In genomic region chr14:55003878-55004855, GRCm38 (mm10) we compare ENCODE assay signal across 13 mouse cellular contexts. TPM values are rescaled to one million over a fixed set of nuclear protein-coding genes. Genes with fewer than 3 reads are reported as not detected.
DNase-seq lines count a peak whose midpoint lies in the region; ATAC-seq lines count a peak whose summit lies in the region.
"Had no signal": no experiment of that assay in that cellular context is flagged by ENCODE, and none has a peak within 500 bp of the region (broad histone marks: within the 10 kb centered on the region; RNA-seq: fewer than 3 reads in every experiment).

No protein-coding gene starts in this region.

- H3K4me1 ChIP-seq in kidney, embryonic 16.5 days (ENCODE audit: insufficient read depth, low read length) = peaks cover 19% of the 10 kb centered on the region
- H3K4me1 ChIP-seq in kidney, embryonic 15.5 days = peaks cover 28% of the 10 kb centered on the region
- H3K4me1 ChIP-seq in heart, embryonic 12.5 days (replicated peaks) = peaks cover 72% of the 10 kb centered on the region

- WGBS in kidney, embryonic 16.5 days = 78% methylated on average over 18 of the region's 18 CpGs
- 84% methylated on average over 18 of the region's 18 CpGs for WGBS in kidney, embryonic 15.5 days
- 26% methylated on average over 18 of the region's 18 CpGs for WGBS in heart, embryonic 12.5 days

- H3K9me3 ChIP-seq in kidney, embryonic 16.5 days (ENCODE audit: low read length) = no peaks in the 10 kb centered on the region
- H3K9me3 ChIP-seq in kidney, embryonic 15.5 days (replicated peaks) = no peaks in the 10 kb centered on the region
- H3K9me3 ChIP-seq in heart, embryonic 12.5 days (replicated peaks) = peaks cover 4% of the 10 kb centered on the region; the same call in 1 of the 2 replicates
- H3K9me3 ChIP-seq: G1E; neural tube, embryonic 12.5 days had no signal

- H3K4me3 ChIP-seq in kidney, embryonic 16.5 days (ENCODE audit: low read length) = no peak overlapping the region
- no peak overlapping the region for H3K4me3 ChIP-seq in kidney, embryonic 15.5 days (replicated peaks)
- peak overlapping the region; percentile 14; the same call in 1 of the 2 replicates for H3K4me3 ChIP-seq in heart, embryonic 12.5 days
- H3K4me3 ChIP-seq: neural tube, embryonic 12.5 days had no signal

- no peak for DNase-seq in thymus, postnatal 36 days
- no peak for DNase-seq in embryo, embryonic 10.5 days (ENCODE audit: low spot score)
- DNase-seq in left cerebral cortex, postnatal 4 days = no peak

- no peaks in the 10 kb centered on the region for H3K36me3 ChIP-seq in kidney, embryonic 16.5 days (ENCODE audit: insufficient read depth, low read length)
- no peaks in the 10 kb centered on the region for H3K36me3 ChIP-seq in kidney, embryonic 15.5 days
- H3K36me3 ChIP-seq in heart, embryonic 12.5 days = peaks cover 7% of the 10 kb centered on the region
- H3K36me3 ChIP-seq: G1E; neural tube, embryonic 12.5 days had no signal

- intact Hi-C loops in left cerebral cortex, postnatal 4 days (cut with DNase I) = loop anchor here (10.0 kb wide), 1 partner anchor 299 kb away; no protein-coding TSS in a partner anchor

- no peak overlapping the region for H3K4me2 ChIP-seq in kidney, embryonic 16.5 days (replicated peaks; ENCODE audit: low read depth, low read length)
- H3K4me2 ChIP-seq in kidney, embryonic 15.5 days = no peak overlapping the region
- H3K4me2 ChIP-seq in heart, embryonic 12.5 days = peak overlapping the region; percentile 56
- H3K4me2 ChIP-seq: neural tube, embryonic 12.5 days had no signal

- no peaks in the 10 kb centered on the region for H3K27me3 ChIP-seq in kidney, embryonic 16.5 days (ENCODE audit: insufficient read depth, low read length)
- no peaks in the 10 kb centered on the region for H3K27me3 ChIP-seq in kidney, embryonic 15.5 days
- peaks cover 6% of the 10 kb centered on the region for H3K27me3 ChIP-seq in heart, embryonic 12.5 days (replicated peaks)
- H3K27me3 ChIP-seq: neural tube, embryonic 12.5 days had no signal

- H3K27ac ChIP-seq in kidney, embryonic 16.5 days (ENCODE audit: low read length) = no peak overlapping the region
- H3K27ac ChIP-seq in kidney, embryonic 15.5 days = no peak overlapping the region
- H3K27ac ChIP-seq in heart, embryonic 12.5 days (ENCODE audit: poor library complexity, severe bottlenecking) = peak overlapping the region; percentile 99
- H3K27ac ChIP-seq: neural tube, embryonic 12.5 days had no signal

- H3K9ac ChIP-seq in kidney, embryonic 16.5 days (replicated peaks; ENCODE audit: low read length) = no peak overlapping the region
- no peak overlapping the region for H3K9ac ChIP-seq in kidney, embryonic 15.5 days
- peak overlapping the region; percentile 72 for H3K9ac ChIP-seq in heart, embryonic 12.5 days
- H3K9ac ChIP-seq: neural tube, embryonic 12.5 days had no signal

- ATAC-seq in kidney, embryonic 16.5 days (ENCODE audit: low FRiP score, low TSS enrichment) = 0 out of 2 replicates have a peak, but pooled peaks have one; percentile 14
- no peak for ATAC-seq in kidney, embryonic 15.5 days (replicated peaks; ENCODE audit: low FRiP score)
- ATAC-seq in common myeloid progenitor, adult 5-6 weeks (replicated peaks; ENCODE audit: low read depth, poor library complexity, severe bottlenecking) = 0 out of 2 replicates have a peak, but pooled peaks have one; percentile 23
- peak; percentile 79 for ATAC-seq in heart, embryonic 12.5 days (ENCODE audit: insufficient number of reproducible peaks, low FRiP score)
- peak; percentile 61 for ATAC-seq in megakaryocyte, adult 5-6 weeks (ENCODE audit: poor library complexity, severe bottlenecking)

RNA-seq across cellular contexts. Expression of gene Myh7, which starts 9.7 kb away (rescaled TPM):
- 2.4 and 5.0 TPM in 2 replicates for polyA plus RNA-seq in kidney, embryonic 16.5 days (2015; fragmentation: Nextera tagmentation; extraction: Ambion mirVana)
- polyA plus RNA-seq in kidney, embryonic 15.5 days (2015; fragmentation: Nextera tagmentation; extraction: Ambion mirVana) = 4.4 and 6.3 TPM in 2 replicates
- total RNA-seq in common myeloid progenitor, adult 5-6 weeks (2017) = not detected in 2 replicates
- polyA plus RNA-seq in heart, embryonic 12.5 days (2016; fragmentation: Nextera tagmentation; extraction: Ambion mirVana) = 5,583 and 5,934 TPM in 2 replicates
- total RNA-seq in megakaryocyte, adult 5-6 weeks (2015) = not detected in 2 replicates
- total RNA-seq in megakaryocyte, adult 5-6 weeks (2017) = not detected in 2 replicates
- 1 to 10 TPM; 3.9 to 5.5 TPM for total RNA-seq in left cerebral cortex, postnatal 4 days (2021)
- total RNA-seq: hematopoietic stem cell, adult 5-6 weeks had no signal
- polyA plus RNA-seq: liver, adult 2 months had no signal

RNA-seq across cellular contexts. Expression of gene Ngdn, which starts 11.1 kb away (rescaled TPM):
- polyA plus RNA-seq in kidney, embryonic 16.5 days (2015; fragmentation: Nextera tagmentation; extraction: Ambion mirVana) = 87.0 and 88.8 TPM in 2 replicates
- 79.5 and 85.4 TPM in 2 replicates for polyA plus RNA-seq in kidney, embryonic 15.5 days (2015; fragmentation: Nextera tagmentation; extraction: Ambion mirVana)
- total RNA-seq in common myeloid progenitor, adult 5-6 weeks (2017) = 53.3 and 56.1 TPM in 2 replicates
- polyA plus RNA-seq in heart, embryonic 12.5 days (2016; fragmentation: Nextera tagmentation; extraction: Ambion mirVana) = 55.7 and 60.8 TPM in 2 replicates
- 56.1 and 56.9 TPM in 2 replicates for total RNA-seq in megakaryocyte, adult 5-6 weeks (2015)
- 32.9 and 52.7 TPM in 2 replicates for total RNA-seq in megakaryocyte, adult 5-6 weeks (2017)
- 10 to 100 TPM; 26.3 to 29.0 TPM for total RNA-seq in left cerebral cortex, postnatal 4 days (2021)

RNA-seq across cellular contexts. Expression of gene Gm17428, which starts 27.4 kb away (rescaled TPM):
- polyA plus RNA-seq in kidney, embryonic 16.5 days (2015; fragmentation: Nextera tagmentation; extraction: Ambion mirVana) = not detected in 2 replicates
- not detected in 2 replicates for polyA plus RNA-seq in kidney, embryonic 15.5 days (2015; fragmentation: Nextera tagmentation; extraction: Ambion mirVana)
- total RNA-seq in common myeloid progenitor, adult 5-6 weeks (2017) = not detected in 2 replicates
- polyA plus RNA-seq in heart, embryonic 12.5 days (2016; fragmentation: Nextera tagmentation; extraction: Ambion mirVana) = not detected in 2 replicates
- not detected in 2 replicates for total RNA-seq in megakaryocyte, adult 5-6 weeks (2015)
- not detected in 2 replicates for total RNA-seq in megakaryocyte, adult 5-6 weeks (2017)
- total RNA-seq in left cerebral cortex, postnatal 4 days (2021) = not detected
- total RNA-seq: G1E; hematopoietic stem cell, adult 5-6 weeks; liver, adult 2 months had no signal
- polyA plus RNA-seq: cerebellum, adult 2 months; G1E; liver, adult 2 months; neural tube, embryonic 12.5 days had no signal

RNA-seq across cellular contexts. Expression of gene Myh6, which starts 37.4 kb away (rescaled TPM):
- 1.1 and 1.4 TPM in 2 replicates for polyA plus RNA-seq in kidney, embryonic 16.5 days (2015; fragmentation: Nextera tagmentation; extraction: Ambion mirVana)
- polyA plus RNA-seq in kidney, embryonic 15.5 days (2015; fragmentation: Nextera tagmentation; extraction: Ambion mirVana) = 1.6 TPM in 2 replicates
- not detected in 2 replicates for total RNA-seq in common myeloid progenitor, adult 5-6 weeks (2017)
- 2,737 and 2,858 TPM in 2 replicates for polyA plus RNA-seq in heart, embryonic 12.5 days (2016; fragmentation: Nextera tagmentation; extraction: Ambion mirVana)
- total RNA-seq in megakaryocyte, adult 5-6 weeks (2015) = not detected in 2 replicates
- not detected in 2 replicates for total RNA-seq in megakaryocyte, adult 5-6 weeks (2017)
- 1 to 10 TPM; 2.7 TPM for total RNA-seq in left cerebral cortex, postnatal 4 days (2021)
- total RNA-seq: hematopoietic stem cell, adult 5-6 weeks; liver, adult 2 months had no signal
